Mouse (Mus musculus) T-helper 2 cell (primary cell): ENCODE results near the gene Vegfa.

Source experiments
- in situ Hi-C: fragments of 300-600 bp; cut with MboI, MseI; formaldehyde crosslinking; loops from one replicate; pipeline ENCODE4 v1.15.1; 2025; ENCODE audit warnings: high pct_unique_total_duplicates

Gene Vegfa

DNA sequence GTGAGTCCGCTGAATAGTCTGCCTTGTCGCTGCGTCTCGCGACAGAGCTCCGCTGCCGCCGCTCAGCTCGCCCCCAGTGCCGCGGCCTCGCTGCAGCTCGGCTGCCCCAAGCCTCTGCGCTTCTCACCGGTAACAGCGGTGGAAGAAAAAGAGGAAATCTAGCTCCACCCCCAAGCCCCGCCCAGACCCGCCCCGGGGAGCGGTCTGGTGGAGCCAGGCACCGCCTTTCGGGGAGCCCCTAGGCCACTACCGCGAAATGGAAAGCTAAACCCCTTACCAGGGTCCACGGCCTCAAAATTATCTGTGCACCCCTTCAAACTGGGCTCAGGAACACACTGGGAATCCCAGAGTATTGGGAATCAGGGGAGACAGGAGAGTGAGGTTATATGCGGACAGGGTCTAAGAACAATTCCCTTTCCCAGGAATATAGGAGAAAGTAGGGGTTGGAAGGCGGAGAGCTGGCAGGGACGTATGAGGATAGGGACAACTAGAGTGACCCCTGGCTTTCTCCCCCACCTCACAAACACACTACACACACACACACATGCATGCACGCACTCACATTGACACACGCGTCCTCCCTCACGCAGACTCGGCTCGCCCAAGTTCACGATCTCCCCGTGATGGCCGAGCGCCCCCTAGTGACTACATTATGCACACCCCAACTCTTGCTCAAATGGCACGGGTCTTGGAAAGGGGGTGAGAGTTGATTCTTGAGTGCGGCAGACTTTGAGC, at the start of gene Vegfa:
TSS of gene Vegfa (minus strand) at position 113 of the 735 bp plus-strand sequence.
- in situ Hi-C loops, result loop anchor here (5.0 kb wide), 2 partner anchors 40 to 295 kb away; no protein-coding TSS in a partner anchor

DNA sequence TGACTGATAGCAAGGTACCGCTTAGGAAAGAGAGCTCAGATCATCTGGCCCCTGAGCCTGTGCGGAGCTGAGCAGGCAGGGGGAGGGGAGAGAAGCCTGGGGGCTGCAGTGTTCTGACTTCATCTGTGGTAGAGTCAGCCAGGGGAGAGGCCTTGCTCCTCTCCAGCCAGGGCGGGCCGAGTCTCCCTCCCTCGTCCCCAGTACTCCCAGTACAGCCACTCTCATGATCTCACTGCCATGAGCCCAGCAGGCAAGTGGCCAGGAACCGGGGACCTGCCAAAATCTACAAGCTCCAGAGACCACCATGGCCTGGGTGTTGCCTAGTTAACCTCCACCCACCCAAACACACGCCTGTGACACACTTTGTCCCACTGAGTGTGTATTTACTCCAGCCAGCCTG, 49.5 kb upstream of the Vegfa start:
- in situ Hi-C loops, result no loop called here

DNA sequence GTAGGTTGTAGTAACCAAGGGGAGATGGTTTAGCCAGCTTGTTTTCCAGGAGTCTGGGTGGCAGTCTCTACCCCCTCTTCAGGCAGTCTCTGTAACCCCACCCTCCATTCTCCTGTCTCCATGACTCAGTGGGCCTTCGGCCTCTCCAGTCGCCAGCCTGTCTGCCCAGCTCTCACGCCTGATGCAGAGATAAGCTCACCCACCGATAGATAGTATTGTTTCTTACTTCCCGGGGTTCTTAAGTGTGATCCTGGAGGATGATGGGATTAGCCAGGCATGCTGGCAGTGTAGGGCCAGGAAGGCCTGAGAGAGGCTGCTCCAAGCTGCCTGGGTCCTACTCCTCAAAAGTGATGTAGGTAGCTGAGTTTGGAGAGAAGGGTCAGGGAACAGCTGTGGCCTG, 48.9 kb upstream of the Vegfa start:
- in situ Hi-C loops, result no loop called here

DNA sequence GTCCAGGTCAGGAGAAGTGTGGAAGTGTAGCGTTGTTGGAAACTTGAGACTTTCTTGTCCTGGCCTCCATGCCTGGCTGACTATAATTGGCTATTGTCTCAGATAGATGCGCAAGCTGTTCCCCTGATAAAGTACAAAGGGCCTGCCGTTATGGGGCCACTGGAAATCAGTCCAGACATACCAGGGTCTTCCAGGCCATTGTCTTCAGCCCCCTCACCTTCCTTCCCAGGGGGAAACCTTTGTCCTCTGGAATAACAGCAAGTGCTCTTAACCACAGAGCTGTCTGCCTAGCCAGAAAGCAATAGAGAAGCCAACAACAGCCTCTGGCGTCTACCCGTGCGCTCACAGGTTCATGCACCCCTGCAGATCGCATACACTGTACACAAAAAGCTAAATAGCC, 48.2 kb upstream of the Vegfa start:
- in situ Hi-C loops, result no loop called here

DNA sequence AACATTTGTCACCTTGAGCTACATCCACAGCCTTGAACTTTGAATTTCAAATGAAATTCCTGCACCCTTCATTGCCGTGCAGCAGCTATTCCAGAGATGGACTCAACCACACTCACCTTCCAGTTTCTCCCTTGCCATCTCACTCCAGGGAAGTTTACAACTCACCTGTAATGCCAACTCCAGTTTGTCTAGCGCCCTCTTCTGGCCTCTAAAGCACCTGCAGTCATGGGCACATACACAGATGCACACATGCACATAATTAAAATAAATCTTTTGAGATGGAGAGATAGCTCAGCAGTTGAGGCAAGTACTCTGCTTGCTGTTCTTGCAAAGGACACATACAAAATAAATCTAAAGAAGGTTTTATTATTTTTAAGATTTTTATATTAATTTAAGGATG, 46.9 kb upstream of the Vegfa start:
- in situ Hi-C loops, result no loop called here

DNA sequence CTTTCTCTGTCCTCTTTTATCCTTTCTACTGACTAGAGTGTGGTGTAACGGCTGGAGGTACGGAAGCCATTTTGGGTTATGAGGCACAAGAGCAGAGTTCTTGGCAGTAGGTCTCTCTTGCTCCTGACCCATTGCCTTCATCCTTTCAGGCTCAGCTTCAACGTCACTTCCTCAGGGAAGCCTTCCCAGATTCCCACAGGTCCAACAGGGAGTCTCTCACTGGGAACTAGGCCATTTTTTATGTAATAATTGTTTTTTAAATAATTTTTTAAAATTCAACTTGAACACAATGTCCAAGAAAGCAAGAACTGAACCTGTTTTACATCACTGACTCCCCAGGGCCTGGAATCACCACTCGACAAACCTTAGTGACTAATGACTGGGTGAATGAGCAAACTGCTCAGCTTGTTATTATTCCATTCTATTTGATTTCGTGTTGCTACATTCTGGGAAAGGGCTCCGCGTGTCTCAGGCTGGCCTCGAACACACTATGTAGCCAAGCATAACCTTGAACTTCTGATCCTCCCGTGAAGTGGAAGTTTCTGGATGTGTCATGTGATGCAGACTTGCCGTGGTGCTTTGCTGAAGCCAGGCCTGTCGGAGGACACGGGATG, 45.9 kb upstream of the Vegfa start:
- in situ Hi-C loops, result no loop called here

DNA sequence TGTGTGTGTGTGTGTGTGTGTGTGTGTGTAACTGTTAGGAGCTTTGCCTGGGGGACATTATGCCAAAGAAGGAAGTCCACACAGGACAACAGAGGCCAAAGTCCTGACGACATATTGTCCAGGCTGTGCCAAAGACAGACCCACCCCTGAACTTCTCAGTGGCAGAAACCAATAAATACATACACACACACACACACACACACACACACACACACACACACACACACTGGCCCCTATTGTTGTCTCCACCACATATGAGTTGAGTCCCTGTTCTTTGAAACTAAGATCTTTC, 44.0 kb upstream of the Vegfa start:
- in situ Hi-C loops, result no loop called here

DNA sequence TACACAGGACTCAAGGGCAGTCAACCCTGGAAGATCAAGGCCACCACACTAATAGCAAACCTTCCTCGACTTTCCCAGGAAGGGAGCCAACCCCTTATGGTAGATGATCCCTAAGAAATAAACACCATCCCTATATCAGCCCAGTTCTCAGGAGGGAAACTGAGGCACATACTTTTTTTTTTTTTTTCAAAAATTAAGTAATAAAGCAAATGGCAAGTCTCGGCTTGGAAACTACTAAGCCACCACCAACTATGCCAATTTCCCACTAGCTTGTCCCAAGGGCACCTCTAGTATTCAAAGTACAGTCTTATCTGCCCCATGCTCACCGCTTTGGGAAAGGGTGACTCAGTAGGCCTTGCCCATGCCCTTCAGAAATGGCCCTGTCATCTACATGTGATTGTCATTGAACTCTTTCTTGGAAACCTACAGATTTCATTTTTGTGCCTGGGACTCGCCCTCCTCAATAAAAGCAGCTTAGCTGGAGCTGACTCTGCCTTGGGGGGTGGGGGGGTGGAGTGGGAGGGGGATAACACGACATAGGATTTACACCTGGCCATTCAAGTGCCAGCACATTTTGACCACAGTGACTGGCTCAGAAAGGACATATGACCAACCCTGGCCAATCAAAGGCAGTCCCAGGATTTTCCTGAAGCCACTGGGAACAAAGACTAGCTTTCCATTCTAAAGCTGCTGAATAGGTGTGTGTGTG, 43.5 kb upstream of the Vegfa start:
- in situ Hi-C loops, result no loop called here

DNA sequence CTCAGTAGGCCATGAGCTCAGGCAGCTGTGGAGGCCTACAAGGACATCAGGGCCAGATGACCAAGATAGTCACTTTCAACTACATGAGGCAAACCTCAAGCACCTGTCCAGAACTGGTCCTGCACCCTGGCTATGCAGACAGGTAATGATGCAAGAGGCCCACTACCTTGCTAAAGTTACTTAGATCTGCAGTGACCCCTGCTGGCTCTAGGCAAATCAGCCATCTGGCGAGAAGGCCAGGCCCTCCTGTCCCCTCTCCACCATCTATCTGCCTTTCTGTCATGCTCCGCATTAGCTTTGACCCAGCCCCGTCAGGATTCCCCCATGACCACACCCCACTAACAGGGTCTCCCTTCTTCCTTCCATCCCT, 42.9 kb upstream of the Vegfa start:
- in situ Hi-C loops, result no loop called here

DNA sequence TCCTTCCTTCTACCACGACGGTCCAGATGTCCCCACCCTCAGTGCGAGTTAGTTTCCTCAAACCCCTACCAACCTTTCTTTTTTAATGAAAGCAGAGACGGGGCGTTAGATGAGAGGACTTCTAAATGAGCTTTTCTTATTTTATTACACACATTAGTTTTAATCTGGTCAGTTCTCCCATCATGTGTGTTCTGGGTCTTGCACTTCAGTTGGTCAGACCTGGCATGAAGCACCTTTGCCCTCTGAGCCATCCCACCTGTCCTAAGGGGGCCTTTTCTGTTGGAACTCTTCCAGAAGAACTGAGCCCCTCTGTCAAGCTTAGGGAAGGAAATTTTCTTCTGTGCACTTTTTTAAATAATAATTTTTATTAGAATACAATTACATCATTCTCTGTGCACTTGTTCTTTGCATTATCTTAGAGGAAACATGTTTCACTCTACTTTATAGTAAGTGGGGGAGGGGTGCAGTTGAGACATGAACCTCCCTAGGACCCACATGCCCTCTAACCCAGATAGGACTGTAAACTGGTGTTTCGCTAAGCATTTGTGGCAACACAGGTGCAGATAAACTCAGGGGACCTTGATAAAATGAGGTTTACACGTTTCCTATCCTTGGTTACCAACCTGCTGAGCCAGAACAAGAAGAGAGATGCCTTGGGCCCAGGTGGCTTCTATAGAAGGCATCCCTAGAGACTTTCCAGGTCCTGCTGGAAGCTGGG, 42.4 kb upstream of the Vegfa start:
- in situ Hi-C loops, result loop anchor here (5.0 kb wide), 1 partner anchor 42 kb away; the partner anchor contains the start of gene Vegfa

DNA sequence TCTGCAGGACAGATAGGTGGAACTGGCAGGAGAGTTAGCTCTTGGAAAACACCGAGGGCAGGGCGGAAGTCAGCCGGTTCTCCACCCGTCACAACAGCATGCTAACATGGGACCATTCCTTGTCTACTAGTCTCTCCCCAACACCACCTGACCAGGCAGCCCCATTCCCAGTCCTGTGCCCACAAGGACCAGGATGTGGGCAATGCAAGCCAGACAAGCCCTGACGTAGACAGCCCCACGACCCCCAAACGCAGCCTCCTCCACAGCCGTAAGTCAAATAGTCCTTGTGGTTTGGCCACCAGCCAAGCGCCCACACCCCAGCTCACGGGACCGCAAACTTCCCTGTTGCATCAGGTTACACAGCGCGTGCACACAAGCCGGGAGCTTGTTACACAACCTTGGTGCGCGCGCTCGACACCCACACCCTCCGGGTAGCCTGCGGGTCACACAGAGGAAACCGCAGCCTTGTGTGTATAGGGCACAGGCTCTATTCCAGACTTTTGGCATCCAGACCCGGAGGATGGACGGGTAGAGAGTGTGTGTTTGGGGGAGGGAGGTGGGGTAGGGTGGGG, 41.6 kb upstream of the Vegfa start:
- in situ Hi-C loops, result loop anchor here (5.0 kb wide), 1 partner anchor 42 kb away; the partner anchor contains the start of gene Vegfa

DNA sequence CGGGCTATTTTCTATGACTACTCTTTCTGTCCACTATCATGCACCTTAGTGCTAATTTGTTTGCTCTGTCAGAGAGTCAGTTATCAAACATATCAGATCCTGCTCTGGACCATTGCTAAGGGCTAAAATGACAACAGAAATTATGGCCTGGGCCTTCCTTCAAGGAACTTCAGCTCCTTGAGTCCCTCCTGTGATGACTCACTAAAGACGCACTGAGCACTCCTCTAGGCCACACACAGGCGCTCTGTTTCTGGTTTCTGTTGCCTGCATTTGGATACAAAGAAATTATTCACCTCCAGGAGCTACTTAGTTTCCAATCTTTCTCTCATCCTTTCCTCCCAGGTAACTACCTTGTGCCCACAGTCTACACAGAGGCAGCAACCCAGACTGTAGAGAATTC, 39.4 kb upstream of the Vegfa start:
- in situ Hi-C loops, result loop anchor here (5.0 kb wide), 1 partner anchor 39 kb away; the partner anchor contains the start of gene Vegfa

DNA sequence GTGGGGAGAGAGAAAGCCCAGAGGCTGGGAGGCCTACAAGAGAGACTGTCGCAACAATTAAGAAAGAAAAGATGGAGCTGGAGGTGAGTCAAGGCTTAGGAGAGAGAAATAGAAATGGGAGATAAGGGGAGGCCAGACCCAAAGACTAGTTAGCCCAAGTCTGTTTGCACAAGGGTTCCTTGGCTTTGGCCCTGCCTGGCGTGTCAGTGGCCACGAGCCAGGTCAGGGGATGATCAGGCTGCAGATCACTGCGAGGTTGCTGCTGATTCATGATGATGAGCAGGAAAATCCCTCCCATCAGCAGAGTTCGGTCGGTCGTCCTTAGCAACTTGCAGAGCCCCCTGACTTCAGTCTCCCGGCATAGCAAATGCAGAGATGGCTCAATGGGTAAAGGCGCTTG, 37.9 kb upstream of the Vegfa start:
- in situ Hi-C loops, result loop anchor here (5.0 kb wide), 1 partner anchor 38 kb away; the partner anchor contains the start of gene Vegfa

DNA sequence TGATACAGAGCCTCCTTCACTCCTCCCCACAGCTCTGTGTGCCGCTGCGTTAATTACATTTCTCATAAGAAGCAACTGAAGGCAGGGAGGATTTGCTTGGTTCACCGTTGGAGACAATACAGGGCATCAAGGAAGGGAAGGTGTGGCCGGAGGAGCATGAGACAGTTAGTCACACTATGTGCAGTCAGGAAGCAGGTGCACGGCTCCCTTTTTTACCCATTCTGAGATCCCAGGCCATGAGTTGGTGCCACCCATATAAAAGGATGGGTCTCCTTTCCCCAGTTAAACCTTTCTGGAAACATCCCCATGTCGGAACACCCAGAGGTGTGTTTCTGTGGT, 31.8 kb upstream of the Vegfa start:
- in situ Hi-C loops, result no loop called here

DNA sequence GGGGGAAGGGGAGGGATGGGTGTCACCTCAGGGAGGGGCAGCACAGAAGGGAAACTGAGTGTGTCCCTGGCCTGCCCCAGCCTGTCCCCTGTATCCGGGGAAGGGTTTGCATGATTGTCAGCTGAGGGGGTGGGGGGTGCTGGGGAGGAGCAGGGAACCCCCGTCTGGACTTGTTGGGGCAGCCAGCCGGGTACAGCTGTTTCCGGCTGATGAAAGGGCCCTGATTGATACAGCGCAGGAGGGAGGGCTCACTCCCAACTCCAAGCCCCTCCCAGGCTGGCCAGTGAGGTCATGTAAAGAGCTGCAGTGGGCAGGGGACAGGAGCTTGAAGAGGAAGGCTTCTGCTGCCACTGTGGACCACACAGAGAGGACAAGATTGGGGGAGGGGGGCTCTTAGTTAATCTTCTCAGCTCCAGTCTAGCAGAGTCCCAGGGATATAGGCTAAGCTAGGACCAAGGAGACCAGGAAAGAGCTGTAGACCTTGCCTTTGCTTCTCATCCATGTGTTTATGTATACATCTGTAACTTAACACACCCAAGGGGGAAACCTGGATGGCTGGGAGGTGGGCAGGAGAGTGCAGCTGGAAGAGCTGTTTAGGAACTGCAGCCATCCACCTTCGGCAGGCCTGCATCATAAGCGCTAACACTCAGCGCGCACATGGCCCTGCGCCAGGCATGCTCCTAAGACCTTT, 31.3 kb upstream of the Vegfa start:
- in situ Hi-C loops, result no loop called here

DNA sequence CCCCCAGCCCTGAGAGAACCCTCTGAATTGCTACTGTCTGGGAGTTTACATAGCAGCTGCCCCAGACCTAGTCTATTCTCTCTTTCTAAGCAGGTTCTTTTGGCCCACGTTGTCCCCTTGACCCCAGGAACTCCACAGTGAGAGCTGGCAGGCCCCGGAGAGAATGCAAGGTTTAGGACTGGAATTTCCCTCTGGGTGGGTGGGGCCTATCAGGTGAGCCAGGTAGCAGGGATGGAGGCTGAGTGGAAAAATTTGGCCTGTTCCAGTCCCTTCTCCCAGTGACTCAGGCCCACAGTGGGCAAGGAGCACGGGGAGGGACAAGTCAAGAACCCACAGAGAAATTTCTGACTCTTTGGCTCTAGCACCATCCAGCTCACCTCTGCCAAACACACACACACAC, 28.1 kb upstream of the Vegfa start:
- in situ Hi-C loops, result no loop called here

DNA sequence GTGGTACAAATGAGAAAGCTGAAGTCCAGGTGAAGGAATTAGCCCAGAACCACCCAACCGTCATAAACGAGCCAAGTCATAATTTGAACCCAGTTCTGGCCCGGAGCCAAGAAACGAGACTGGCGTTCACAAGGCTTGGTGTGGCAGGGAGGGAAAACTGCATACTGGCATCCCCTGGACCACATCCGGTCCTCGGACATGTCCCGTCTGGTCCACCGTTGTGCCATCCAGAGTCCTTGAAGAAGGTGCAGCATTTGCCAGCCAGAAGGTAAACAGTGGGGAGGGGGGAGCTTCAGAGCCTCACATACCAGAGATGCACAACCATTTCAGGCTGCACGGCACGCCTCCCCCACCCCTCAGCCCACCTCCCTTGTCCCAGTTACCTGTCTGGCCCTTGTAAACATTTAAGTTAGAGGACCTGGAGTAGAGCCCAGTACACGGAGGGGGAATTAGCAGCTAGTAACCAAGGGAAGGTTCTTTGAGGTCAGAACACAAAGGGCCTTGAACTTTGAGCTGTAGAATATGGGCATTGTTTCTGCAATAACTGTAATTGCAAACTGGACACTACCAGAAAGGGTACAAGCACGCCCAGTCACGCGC, 27.2 kb upstream of the Vegfa start:
- in situ Hi-C loops, result no loop called here

DNA sequence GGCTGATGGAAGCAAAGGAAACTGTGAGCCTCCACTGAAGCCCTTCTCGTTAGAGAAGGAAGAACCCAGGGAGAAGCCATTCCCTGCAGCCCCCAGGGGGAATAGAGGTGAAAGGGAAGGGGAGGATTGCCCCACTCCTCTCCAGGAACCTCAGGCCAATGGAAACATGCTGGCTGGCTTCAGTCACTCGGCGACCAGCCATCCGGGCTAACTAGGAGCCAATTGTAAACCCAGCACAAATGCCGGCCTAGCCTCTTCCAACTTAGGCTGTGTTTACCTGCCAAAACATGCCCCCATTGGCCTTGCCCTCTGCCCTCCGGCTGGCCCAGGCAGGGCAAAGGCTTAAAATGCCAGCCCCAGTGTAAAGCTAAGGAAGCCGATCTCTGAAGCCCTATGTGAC, 24.1 kb upstream of the Vegfa start:
- in situ Hi-C loops, result no loop called here

DNA sequence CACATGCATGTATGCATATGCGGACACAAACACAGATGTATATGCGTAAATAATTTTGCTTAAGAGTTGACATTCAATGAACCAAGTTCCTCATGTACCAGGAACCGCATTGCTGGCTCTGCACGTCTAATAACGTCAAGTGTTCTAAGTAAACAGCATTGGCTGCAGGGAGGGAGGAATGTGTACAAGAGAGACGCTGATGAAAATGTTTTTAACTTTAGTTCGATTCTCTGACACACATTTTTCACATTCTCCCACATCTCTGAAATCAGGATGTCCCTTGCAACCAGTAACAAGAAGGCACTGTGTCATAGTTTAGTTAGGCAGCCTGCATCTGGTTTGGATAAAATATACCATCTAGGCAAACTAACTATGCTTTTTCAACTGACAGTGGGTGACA, 23.6 kb upstream of the Vegfa start:
- in situ Hi-C loops, result no loop called here

DNA sequence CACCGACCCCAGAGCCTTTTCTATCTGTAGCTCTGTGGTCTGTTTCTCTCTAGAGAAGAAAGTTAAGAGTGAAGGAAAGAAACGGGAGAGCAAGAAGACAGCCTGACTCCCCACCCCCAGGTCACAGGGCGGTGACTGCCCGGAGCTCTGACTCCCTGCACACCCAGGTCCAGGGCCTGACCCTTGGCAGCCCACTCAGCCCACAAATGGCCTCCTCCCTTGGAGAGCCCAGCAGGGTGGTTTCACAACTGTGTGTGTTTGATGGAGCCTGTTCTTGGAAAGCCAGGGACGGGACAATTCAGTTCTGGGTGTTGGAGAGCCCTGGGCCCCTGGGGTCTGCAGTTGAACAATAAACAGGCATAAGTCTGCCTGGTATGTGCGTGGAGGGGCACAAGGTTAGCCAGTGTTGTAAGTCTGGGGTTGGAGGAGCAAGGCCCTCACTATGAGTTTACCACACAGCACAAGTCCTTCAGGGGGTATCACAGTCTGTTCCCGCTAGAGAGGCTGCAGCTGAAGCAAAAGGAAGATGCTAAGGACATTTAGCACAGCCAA, 21.2 kb upstream of the Vegfa start:
- in situ Hi-C loops, result no loop called here

DNA sequence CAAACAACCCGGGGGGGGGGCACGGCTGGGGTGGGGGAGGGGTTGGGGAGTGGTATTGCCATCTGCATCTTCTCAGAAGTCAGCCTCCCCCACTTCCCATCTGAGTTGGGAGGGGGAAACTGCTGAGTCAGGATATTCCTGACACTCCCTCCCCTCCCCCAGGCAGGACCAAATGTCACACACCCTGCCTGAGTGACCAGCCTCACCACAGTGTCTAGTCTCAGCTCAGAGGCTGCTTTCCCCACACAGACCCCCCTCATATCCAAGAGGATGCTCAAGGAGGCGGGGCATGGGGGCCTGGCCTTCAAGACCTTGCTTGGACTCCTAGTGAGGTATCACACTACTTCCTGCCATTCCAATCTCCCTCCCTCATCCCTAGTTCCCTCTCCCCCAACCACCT, 20.0 kb upstream of the Vegfa start:
- in situ Hi-C loops, result no loop called here
